Mouse (Mus musculus): ENCODE data around the gene Epha4.

The Epha4 gene

GRCm38 (mm10) chr1:77484766-77485596 is 29.9 kb downstream of the Epha4 start:
- no peak for DNase-seq (ENCODE audit: low spot score)

GRCm38 (mm10) chr1:77475808-77476413 is 39.0 kb downstream of the Epha4 start:
- DNase-seq (ENCODE audit: low spot score): no peak

- DNase-seq (ENCODE audit: low spot score): no peak
Observed at GRCm38 (mm10) chr1:77473446-77474376, 41.2 kb downstream of the Epha4 start.

GRCm38 (mm10) chr1:77472566-77472965 is 42.3 kb downstream of the Epha4 start:
- DNase-seq (ENCODE audit: low spot score): no peak

DNA sequence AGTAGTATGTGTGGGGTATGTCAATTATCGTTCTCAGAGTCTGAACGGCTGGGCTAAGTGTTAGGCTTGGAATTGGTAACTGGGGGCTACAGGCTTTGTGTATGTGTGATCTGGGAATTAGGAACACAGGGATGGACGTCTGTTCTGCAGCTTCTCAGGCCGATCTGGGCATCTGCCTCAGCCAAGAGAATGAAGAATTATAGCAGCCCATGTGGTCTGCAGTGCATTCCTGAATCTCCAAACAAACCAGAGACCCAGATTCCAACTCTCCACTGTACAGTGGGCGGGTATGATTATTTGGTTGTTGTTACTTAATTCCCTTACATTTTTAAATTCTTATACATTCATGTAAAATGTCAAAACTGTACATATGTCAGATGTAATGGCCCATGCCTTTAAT is 43.4 kb downstream of the Epha4 start:
- no peak for DNase-seq (ENCODE audit: low spot score)

DNA sequence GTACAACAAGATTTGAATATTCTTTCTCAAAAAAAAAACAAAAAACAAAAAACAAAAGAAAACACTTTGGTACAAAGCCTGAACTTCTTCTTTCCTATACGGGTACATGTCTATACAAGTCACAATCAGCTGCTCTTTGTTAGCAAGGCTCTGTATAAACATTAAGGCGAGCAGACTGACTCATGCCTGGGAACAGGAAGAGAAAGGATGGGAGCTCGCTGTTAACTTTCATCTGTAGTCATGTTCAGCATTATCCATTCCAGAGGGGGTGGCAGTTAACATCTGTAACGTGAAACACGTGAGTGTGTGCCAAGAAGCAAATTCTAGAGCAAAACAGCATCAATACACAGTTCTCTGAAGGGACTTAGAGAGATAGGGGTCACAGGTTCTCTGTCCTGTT is 43.9 kb downstream of the Epha4 start:
- no peak for DNase-seq (ENCODE audit: low spot score)

- no peak for DNase-seq (ENCODE audit: low spot score)
Observed at GRCm38 (mm10) chr1:77468717-77469314, 46.1 kb downstream of the Epha4 start.

DNA sequence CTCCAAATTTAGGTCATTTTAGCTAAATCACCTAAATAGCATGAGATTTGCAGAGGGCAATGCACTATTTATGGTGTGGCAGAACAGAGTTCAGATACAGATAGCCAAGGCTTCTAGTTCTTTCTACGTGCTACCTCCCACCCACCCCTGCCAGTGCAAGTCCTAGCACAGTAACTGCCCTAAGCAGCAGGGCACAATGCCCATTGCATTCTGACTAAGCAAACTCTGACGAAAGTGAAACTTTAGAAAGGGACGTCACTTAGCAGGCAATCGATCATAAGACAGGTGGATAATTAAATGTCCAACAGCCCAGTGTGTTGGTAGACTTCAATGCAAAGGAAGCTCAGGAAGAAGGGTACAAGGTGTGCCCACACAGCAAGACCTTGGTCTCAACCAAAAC is 49.4 kb downstream of the Epha4 start:
- no peak for DNase-seq (ENCODE audit: low spot score)

DNA sequence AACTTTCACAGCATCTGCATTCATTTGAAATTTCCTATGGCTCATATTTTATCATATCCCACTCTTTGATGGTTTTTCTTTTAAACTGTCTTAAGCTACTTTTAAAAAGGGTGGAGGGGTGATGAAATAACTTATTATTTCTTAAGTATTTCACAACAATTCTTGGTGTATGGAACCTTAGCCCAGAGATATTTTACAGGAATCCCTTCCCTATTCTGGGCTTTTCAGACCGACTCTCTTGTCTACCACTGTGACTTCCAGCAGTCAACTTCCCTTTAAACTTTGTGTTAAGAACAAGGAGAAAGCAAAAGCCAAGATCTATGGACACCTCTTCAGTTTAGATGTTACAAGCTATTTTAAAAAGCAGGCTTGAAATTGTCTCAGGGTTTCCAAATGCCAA is 50.8 kb downstream of the Epha4 start:
- no peak for DNase-seq (ENCODE audit: low spot score)

GRCm38 (mm10) chr1:77461877-77462615 is 52.8 kb downstream of the Epha4 start:
- DNase-seq (ENCODE audit: low spot score): no peak

DNA sequence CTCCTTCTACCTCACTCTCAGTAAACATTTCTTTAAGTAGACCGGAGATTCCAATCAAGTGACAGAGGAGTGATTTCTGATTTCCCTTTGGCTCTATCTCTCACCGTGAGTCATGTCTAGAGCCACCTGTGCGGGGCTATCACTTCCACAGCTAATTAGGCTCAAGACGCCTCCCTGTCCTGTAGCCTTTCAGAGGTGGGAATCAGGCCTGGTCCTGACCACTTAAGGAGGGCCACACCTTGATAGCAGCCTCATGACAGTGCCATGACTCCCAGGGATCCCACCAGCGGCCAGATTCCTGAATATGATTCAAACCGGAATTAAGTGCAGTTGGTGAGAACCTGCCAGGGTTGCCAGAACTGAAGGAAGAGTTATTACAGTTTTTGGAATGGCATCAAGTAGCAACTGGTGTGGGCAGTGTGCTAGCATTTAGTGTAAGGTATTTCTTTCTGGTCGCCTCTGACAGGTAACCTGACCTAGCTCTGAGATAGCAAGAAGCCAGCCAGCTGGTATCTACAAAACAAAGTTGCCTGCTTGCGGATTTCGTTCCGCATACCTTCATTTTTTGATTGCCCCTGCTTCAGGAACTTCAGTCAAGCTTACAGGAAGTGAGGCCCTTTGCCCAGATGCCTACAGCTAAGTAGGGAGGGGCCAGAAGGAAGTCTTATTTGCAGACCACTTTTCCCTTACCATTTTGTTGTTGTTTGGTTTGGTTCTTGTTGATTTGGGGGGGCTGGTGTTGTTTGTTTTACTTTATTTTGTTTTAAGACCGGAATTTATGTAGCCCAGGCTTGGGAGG is 53.9 kb downstream of the Epha4 start:
- no peak for DNase-seq (ENCODE audit: low spot score)

- DNase-seq (ENCODE audit: low spot score): no peak
Observed at GRCm38 (mm10) chr1:77458751-77459385, 56.0 kb downstream of the Epha4 start.

DNA sequence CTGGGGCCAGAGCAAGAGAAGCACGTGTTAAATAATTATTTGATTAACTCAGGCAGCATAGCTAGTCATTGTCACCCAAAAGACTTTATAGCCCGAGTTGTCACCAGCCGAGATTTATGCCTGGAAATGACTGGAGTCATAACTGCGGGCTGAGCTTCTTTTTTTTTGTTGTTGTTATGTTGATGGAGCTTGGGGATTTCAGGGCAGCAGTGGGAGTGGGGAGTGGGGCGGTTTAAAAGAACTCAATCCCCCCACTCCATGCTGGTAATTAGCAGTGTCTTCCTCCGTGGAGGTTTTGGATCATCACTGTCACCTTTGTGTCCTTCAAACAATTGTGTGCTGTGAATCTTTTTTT is 57.5 kb downstream of the Epha4 start:
- no peak for DNase-seq (ENCODE audit: low spot score)

GRCm38 (mm10) chr1:77456695-77457445 is 58.0 kb downstream of the Epha4 start:
- DNase-seq (ENCODE audit: low spot score): no peak

DNA sequence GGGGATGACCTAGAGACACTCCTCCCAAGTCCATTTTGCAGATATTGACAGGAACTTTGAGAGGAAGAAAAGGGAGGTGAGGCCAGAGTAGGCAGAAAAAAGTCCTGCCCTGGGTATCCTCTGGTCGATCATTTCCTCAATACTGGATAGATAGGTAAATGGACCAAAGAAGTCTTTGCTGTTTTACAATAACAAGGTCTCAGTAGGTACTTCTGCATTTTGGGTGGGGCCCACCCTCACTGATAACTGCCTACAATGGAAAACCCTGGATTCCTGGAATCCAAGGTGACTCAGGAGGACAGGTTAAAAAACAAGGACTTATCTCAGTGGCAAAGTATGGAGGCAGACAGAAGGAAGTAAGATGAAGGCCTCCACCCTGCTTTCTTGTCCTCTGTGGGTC is 61.1 kb downstream of the Epha4 start:
- no peak for DNase-seq (ENCODE audit: low spot score)

DNA sequence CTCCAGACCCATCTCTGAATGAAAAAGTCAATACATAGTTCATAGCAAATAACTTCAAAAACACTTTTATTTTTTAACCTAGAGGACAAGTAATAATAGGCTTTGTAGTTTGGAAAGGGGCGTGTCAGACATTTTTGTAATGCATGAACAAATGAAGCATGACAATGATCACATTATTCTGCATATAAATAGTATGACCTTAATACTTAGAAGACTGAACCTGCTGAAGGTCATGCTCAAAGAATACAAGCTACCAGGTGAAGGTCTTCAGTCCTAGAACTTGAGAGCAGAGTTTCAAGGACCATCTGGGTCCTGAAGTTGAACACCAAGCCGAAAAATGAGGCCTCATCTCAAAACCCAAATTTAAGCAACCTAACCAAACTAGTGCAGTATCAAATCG is 62.2 kb downstream of the Epha4 start:
- DNase-seq (ENCODE audit: low spot score): no peak

GRCm38 (mm10) chr1:77451541-77451940 is 63.3 kb downstream of the Epha4 start:
- no peak for DNase-seq (ENCODE audit: low spot score)

DNA sequence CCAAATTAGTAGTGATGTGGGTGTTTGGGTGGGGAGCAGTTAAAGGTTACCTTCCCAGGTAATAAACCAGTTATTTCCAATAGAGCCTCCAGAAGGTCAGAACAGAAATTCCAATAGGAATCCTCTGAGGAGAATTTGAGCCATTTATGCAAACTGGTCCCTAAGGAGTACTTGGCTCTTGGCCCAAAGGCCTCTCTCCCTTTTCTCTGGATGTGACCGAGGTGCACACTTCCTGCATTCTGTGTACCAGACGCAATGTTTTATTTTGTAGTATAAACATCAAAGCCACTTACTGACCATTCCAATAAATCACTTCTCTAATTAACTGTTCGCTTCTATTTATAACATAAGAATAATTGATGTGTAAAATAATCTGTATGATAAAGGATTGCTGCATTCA is 64.7 kb downstream of the Epha4 start:
- DNase-seq (ENCODE audit: low spot score): no peak

DNA sequence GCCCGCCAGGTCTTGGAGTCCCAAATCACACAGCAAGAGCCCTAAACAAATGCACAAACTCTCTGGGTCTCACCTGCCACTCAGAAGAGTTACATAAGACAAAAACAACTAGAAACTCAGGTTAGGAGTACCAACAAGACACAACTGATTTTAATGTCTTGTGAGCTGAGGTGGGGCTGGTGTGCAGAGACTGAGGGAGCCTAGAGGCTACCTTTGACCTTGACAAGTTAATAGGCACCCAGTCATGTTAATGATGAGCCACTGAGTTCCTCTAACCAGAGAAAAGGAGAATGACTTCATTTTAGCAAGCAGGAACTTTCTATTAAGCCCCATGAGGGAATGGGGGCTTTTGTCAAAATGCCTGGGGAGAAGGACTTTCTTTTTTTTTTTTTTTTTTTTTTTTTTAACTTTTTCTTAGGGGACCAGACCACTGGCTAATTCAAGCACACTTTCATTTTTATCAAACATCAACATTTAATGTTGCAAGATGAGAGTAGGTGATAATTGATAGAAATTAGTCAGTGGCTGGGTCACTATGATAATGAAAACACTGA is 67.8 kb downstream of the Epha4 start:
- no peak for DNase-seq (ENCODE audit: low spot score)

All from testis, postnatal 10 days (tissue).